Mouse (Mus musculus) hindbrain, embryonic 11.5 days (tissue): ENCODE data around the gene Cdc37. TPM values are rescaled to one million over a fixed set of nuclear protein-coding genes. Genes with fewer than 3 reads are reported as not detected.
"Not testable (repeated sequence)": the region's sequence is repeated elsewhere in the genome, so short reads cannot be mapped to it uniquely, and the experiment has no call there.

Experiments used
- ATAC-seq: fragments of 200-750 bp; cut with Nextera tagmentation; 2 replicates; pipeline ENCODE4 v1.8.0; 2017; ENCODE audit warnings: mild to moderate bottlenecking, moderate TSS enrichment, moderate library complexity; ENCODE audit not compliant: low FRiP score
- DNase-seq: peaks from one replicate; pipeline ENCODE4 v3.0.0-alpha.2; 2015; ENCODE audit warnings: low spot score
- H3K27ac ChIP-seq: fragments of 300-500 bp; sonication (generic); 2 replicates; pipeline ENCODE4 v1.5.1; 2014; ENCODE audit warnings: mild to moderate bottlenecking, low read depth, low read length
- H3K27me3 ChIP-seq: fragments of 300-500 bp; sonication (generic); 2 replicates; pipeline ENCODE4 v1.6.1; 2014; ENCODE audit warnings: mild to moderate bottlenecking, low read length, moderate library complexity, mixed read lengths; ENCODE audit not compliant: control insufficient read depth, insufficient read depth
- H3K36me3 ChIP-seq: fragments of 300-500 bp; sonication (generic); 2 replicates; pipeline ENCODE4 v1.6.1; 2014; ENCODE audit warnings: mild to moderate bottlenecking, low read length, moderate library complexity, mixed read lengths; ENCODE audit not compliant: control insufficient read depth, insufficient read depth
- H3K4me1 ChIP-seq: fragments of 300-500 bp; sonication (generic); replicated peaks from 2 replicates; pipeline ENCODE4 v1.6.1; 2014; ENCODE audit warnings: low read length, mixed read lengths; ENCODE audit not compliant: control insufficient read depth, insufficient read depth
- H3K4me2 ChIP-seq: fragments of 300-500 bp; sonication (generic); replicated peaks from 2 replicates; pipeline ENCODE4 v1.6.1; 2014; ENCODE audit warnings: mild to moderate bottlenecking, low read depth, low read length
- H3K4me3 ChIP-seq: fragments of 300-500 bp; sonication (generic); 2 replicates; pipeline ENCODE4 v1.5.1; 2014; ENCODE audit warnings: low read depth, low read length
- H3K9ac ChIP-seq: fragments of 300-500 bp; sonication (generic); 2 replicates; pipeline ENCODE4 v1.6.1; 2014; ENCODE audit warnings: low read depth, low read length
- H3K9me3 ChIP-seq: fragments of 300-500 bp; sonication (generic); 2 replicates; pipeline ENCODE4 v1.6.1; 2016; ENCODE audit warnings: low read length; ENCODE audit not compliant: control insufficient read depth
- WGBS: fragments of 180-500 bp; shearing (Covaris S2); extraction: QIAGEN DNeasy Blood & Tissue Kit; methylation state at CpG from one replicate; pipeline ENCODE4 v1.1.7; 2014; 5-methylcytosine and 5-hydroxymethylcytosine counted together
- polyA plus RNA-seq: library from polyadenylated mRNA; unstranded; fragments of >200 nt; fragmentation: Nextera tagmentation; extraction: Ambion mirVana; gene quantifications from 2 replicates; pipeline ENCODE4 v1.2.1, GENCODE M21; 2014

The Cdc37 gene
- polyA plus RNA-seq = 306 and 307 TPM in 2 replicates

DNA sequence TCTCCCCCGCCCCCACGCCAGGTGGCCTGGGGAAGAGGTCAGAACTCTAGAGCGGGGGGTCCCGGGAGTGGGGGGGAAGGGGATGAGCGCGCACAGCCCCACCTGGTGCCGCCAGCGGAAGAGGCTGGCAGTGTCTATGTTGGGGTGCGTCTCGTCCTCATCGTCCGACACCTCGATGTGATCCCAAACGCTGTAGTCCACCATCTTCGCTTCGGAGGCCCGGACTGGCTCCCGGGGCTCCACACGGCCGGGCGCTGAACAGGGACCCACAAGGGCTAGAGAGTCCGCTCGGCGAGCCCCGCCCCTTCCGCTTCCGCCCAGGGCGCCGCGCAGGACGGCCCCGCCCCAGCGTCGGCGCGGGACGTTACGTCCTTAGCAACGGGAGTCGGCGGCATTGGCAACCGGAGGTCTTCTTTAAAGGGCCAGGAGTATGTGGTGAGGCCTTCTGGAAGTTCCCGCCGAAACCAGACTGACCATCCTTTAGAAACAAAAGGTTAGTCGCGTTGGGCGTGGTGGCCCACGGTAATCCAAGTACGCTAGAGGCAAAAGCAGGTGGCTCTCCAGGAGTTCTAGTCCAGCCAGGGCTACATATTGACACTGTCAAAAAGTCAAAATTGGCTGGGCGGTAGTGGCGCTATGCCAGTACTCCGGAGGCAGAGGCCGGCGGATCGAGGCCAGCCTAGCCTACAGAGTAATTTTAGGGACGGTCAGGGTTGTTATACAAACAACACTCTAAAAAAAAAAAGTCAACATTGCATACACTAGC is at the start of gene Cdc37:
Cdc37 (minus strand) TSS at position 329 of the 766 bp plus-strand sequence.
- Histone ChIP-seq H3K9ac (peak within 1 kb of the TSS; percentile 73), H3K4me3 (peak within 1 kb of the TSS; percentile 65), H3K4me2 (peak within 1 kb of the TSS; percentile 85), H3K36me3 (no peaks in the 10 kb centered on the region), H3K27ac (peak within 1 kb of the TSS; percentile 40; the same call in 1 of the 2 replicates), H3K27me3 (no peaks in the 10 kb centered on the region), H3K9me3 (no peaks in the 10 kb centered on the region), H3K4me1 (peaks cover 16% of the 10 kb centered on the region)
- WGBS = 4% methylated on average over 49 of the region's 56 CpGs
- peak; percentile 98 for DNase-seq
- peak; percentile 96 for ATAC-seq

DNA sequence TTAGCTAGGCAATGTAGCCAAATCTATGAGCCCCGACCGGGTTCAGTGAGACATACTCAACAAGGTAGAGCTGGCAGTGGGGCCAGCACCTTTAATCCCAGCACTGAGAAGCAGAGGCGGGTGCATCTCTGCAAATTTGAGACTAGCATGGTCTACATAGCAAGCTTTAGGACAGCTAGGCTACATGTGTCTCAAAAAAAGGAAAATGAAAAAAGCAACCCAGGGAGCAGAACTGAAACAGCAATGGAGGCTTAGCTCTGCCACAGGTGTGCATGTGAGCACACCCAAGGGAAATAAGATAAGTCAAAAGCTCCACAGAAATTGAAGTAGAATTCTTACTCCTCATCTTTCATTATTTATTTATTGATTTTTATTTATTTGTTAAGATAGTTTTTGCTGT is 49.2 kb upstream of the Cdc37 start:
- ATAC-seq (no peak), DNase-seq (no peak)
- no peak overlapping the region for H3K4me3 ChIP-seq
- no peaks in the 10 kb centered on the region for H3K36me3 ChIP-seq
- H3K9ac ChIP-seq = no peak overlapping the region
- no peak overlapping the region for H3K27ac ChIP-seq
- peaks cover 13% of the 10 kb centered on the region for H3K4me1 ChIP-seq
- H3K4me2 ChIP-seq = no peak overlapping the region
- H3K9me3 ChIP-seq = no peaks in the 10 kb centered on the region
- 84% methylated on average over 3 of the region's 3 CpGs for WGBS
- no peaks in the 10 kb centered on the region for H3K27me3 ChIP-seq

GRCm38 (mm10) chr9:21197981-21198380 is 48.2 kb upstream of the Cdc37 start:
- WGBS = 18% methylated on average over 4 of the region's 4 CpGs
- Histone ChIP-seq H3K4me2 (peak overlapping the region; percentile 22), H3K27ac (no peak overlapping the region), H3K4me3 (peak overlapping the region; percentile 24; the same call in 1 of the 2 replicates), H3K27me3 (no peaks in the 10 kb centered on the region), H3K9me3 (no peaks in the 10 kb centered on the region), H3K36me3 (no peaks in the 10 kb centered on the region), H3K4me1 (peaks cover 13% of the 10 kb centered on the region), H3K9ac (no peak overlapping the region)
- peak; percentile 78 for DNase-seq
- peak; percentile 84 for ATAC-seq

DNA sequence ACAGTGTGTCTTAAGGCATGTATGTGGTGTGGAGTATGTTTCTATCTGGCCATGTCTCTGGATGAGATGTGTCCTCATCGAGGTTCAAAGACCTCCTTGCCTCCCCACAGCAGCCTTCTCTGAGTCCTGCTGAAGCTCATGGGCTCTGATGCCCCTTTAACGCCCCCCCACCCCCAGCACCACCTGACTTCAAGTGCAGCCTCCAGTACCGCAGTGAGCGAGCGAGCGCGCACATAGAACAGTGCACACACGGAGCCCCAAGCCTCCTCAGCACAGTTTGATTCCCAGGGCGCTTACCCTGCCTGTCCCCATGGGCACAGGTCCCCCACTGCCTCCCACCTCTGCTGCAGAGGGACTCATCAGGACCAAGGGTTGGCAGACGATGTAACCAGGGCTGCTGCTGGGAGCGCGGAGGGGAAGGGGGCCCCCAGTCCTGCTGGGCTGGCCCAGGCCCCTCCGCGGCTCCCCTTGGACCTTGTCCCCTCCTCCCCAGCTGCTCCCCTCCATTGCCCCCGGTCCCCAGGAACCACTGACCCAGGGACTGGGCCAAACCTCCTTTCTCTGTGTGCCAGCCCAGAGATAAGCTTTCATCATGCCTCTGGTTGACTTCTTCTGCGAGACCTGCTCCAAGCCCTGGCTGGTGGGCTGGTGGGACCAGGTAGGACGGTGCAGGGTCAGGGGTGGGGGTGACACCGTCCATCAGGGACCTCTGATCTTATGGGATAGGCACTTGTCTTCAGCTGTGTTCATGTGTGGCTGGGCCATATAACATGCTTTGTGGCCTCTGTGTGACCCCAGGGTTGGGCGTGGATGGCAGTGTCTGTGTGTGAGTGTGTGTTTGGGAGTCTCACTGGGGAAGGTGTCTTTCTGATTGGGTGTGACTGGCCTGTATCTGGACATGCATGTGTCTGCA is 47.0 kb upstream of the Cdc37 start:
- H3K9ac ChIP-seq = peak overlapping the region; percentile 4
- H3K27me3 ChIP-seq = no peaks in the 10 kb centered on the region
- 0 out of 2 replicates have a peak overlapping the region, but pooled peaks have one; percentile 0 for H3K27ac ChIP-seq
- ATAC-seq = peak; percentile 58
- DNase-seq = peak; percentile 30
- peaks cover 13% of the 10 kb centered on the region for H3K4me1 ChIP-seq
- no peaks in the 10 kb centered on the region for H3K9me3 ChIP-seq
- 33% methylated on average over 19 of the region's 19 CpGs for WGBS
- H3K4me2 ChIP-seq = peak overlapping the region; percentile 52
- H3K4me3 ChIP-seq = peak overlapping the region; percentile 24
- H3K36me3 ChIP-seq = no peaks in the 10 kb centered on the region

DNA sequence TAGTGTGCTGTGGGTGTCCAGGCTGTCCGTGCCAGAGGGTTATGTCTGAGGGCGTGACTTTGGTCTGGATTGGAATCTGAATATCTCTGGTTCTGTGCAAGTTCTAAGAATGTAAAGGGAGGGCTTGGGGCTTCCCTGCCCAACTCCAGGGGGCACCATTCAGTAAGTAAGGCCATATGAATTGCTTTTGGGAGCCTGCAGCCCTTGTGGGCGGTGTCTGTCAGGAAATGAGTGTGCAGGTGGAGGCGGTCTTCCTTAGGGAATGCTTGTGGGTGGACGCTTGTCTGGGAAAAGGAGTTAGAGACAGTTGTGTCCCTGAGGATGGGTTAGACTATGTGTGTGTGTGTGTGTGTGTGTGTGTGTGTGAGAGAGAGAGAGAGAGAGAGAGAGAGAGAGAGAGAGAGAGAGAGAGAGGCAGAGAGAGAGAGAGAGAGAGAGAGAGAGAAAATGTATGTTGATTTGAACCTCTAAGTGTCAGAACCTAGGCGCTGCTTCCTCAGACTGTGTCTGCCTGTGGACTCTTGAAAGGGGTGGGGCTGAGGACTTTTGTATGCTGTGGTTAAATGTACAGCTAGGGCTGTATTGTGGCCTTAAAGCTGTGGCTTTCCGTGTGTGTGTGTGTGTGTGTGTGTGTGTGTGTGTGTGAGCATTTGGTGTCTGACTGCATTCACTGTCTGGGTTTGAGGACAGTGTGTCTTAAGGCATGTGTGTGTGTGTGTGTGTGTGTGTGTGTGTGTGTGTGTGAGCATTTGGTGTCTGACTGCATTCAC is 46.1 kb upstream of the Cdc37 start:
- H3K4me2 ChIP-seq, H3K27me3 ChIP-seq, H3K9me3 ChIP-seq, DNase-seq, H3K9ac ChIP-seq, H3K27ac ChIP-seq, H3K36me3 ChIP-seq, H3K4me3 ChIP-seq: not testable (repeated sequence)
- ATAC-seq = 0 out of 2 replicates have a peak, but pooled peaks have one; percentile 3
- peaks cover 13% of the 10 kb centered on the region for H3K4me1 ChIP-seq
- WGBS = 54% methylated on average over 7 of the region's 7 CpGs

DNA sequence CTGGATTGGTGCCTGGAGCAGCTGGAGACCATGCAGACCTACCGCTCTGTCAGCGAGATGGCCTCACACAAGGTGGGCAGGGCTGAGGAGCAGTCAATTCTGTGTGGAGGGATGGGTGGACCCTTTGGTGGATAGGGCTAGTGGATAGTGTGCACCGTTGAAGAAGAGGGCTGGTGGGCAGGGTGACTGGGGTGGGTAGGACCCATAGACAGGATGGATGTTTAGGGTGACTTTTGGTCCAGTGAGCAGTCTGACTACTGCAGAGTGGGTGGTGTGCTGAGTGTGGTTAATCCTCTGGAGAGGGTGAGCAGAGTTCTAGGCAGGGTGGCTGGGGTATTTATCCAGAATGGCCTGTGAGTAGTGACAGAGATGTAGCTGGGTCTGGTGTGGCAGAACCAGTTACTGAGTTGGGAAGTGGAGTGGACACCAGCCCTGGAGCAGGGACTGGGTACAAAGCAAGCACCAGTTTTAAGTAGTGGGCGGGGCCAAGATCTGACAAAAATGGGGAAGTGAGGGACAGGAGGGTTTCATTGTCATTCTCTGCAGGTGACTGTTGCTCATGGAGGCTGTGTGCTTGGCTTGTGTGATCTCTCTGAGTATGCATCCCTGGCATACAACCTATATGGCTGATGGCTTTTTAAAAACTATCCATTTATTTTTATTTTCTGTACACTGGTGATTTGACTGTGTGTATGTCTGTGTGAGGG is 45.2 kb upstream of the Cdc37 start:
- Histone ChIP-seq H3K4me3 (no peak overlapping the region), H3K4me2 (no peak overlapping the region), H3K4me1 (peaks cover 13% of the 10 kb centered on the region), H3K9ac (no peak overlapping the region), H3K36me3 (no peaks in the 10 kb centered on the region), H3K27me3 (no peaks in the 10 kb centered on the region), H3K9me3 (no peaks in the 10 kb centered on the region), H3K27ac (no peak overlapping the region)
- 75% methylated on average over 4 of the region's 4 CpGs for WGBS
- ATAC-seq (no peak), DNase-seq (no peak)

- Histone ChIP-seq H3K9me3 (no peaks in the 10 kb centered on the region), H3K27me3 (no peaks in the 10 kb centered on the region), H3K9ac (no peak overlapping the region), H3K4me3 (no peak overlapping the region), H3K27ac (no peak overlapping the region), H3K4me1 (peaks cover 13% of the 10 kb centered on the region), H3K36me3 (no peaks in the 10 kb centered on the region), H3K4me2 (no peak overlapping the region)
- DNase-seq = no peak
- WGBS = 90% methylated on average over 3 of the region's 3 CpGs
- ATAC-seq = no peak
These were observed 44.0 kb upstream of the Cdc37 start for GRCm38 (mm10) chr9:21193786-21194185.

DNA sequence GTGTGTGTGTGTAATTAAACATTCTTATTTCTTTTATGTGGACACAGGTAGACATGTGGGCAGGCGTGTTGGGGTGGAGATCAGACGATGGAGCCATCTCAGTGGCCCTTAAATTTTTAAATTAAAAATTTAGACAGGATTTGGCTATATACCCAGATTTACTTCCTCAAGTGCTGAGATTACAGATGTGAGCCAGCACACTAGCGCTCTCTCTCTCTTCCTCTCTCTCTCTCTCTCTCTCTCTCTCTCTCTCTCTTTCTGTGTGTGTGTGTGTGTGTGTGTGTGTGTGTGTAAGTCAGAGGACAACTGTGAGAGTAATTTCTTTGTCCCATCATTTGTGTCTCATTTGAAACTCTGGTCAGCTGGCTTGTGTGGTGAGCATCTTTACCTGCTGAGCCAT is 40.9 kb upstream of the Cdc37 start:
- H3K27me3 ChIP-seq = no peaks in the 10 kb centered on the region
- 70% methylated on average over 3 of the region's 3 CpGs for WGBS
- no peak overlapping the region for H3K4me3 ChIP-seq
- no peak overlapping the region for H3K9ac ChIP-seq
- no peak overlapping the region for H3K4me2 ChIP-seq
- H3K27ac ChIP-seq = no peak overlapping the region
- no peaks in the 10 kb centered on the region for H3K9me3 ChIP-seq
- ATAC-seq (no peak), DNase-seq (no peak)
- no peaks in the 10 kb centered on the region for H3K36me3 ChIP-seq
- H3K4me1 ChIP-seq = no peaks in the 10 kb centered on the region
